Mouse (Mus musculus) limb, embryonic 12.5 days (tissue): Measurements from ENCODE around the gene Hoxc4. TPM values are rescaled to one million over a fixed set of nuclear protein-coding genes. Genes with fewer than 3 reads are reported as not detected.
A peak's percentile ranks its signal among the peaks of the same experiment; 100 is the strongest.

Source experiments
- ATAC-seq: fragments of 200-750 bp; cut with Nextera tagmentation; 2 replicates; pipeline ENCODE4 v1.8.0; 2017; ENCODE audit warnings: low read depth, moderate TSS enrichment; ENCODE audit not compliant: insufficient number of reproducible peaks, insufficient read depth, low FRiP score, low TSS enrichment
- H3K27ac ChIP-seq: fragments of 300-500 bp; sonication (generic); 2 replicates; pipeline ENCODE4 v1.5.1; 2016; ENCODE audit warnings: mild to moderate bottlenecking, moderate library complexity
- H3K27me3 ChIP-seq: fragments of 300-500 bp; sonication (generic); 2 replicates; pipeline ENCODE4 v1.6.1; 2016; ENCODE audit warnings: mild to moderate bottlenecking, moderate library complexity
- H3K36me3 ChIP-seq: fragments of 300-500 bp; sonication (generic); 2 replicates; pipeline ENCODE4 v1.6.1; 2016; ENCODE audit warnings: mild to moderate bottlenecking, moderate library complexity
- H3K4me1 ChIP-seq: fragments of 300-500 bp; sonication (generic); replicated peaks from 2 replicates; pipeline ENCODE4 v1.6.1; 2016
- H3K4me2 ChIP-seq: fragments of 300-500 bp; sonication (generic); 2 replicates; pipeline ENCODE4 v1.6.1; 2016; ENCODE audit warnings: mild to moderate bottlenecking, moderate library complexity
- H3K4me3 ChIP-seq: fragments of 300-500 bp; sonication (generic); replicated peaks from 2 replicates; pipeline ENCODE4 v1.5.1; 2016; ENCODE audit warnings: mild to moderate bottlenecking
- H3K9ac ChIP-seq: fragments of 300-500 bp; sonication (generic); replicated peaks from 2 replicates; pipeline ENCODE4 v1.6.1; 2016; ENCODE audit warnings: mild to moderate bottlenecking, moderate library complexity
- H3K9me3 ChIP-seq: fragments of 300-500 bp; sonication (generic); 2 replicates; pipeline ENCODE4 v1.6.1; 2016; ENCODE audit warnings: mild to moderate bottlenecking, moderate library complexity
- WGBS: fragments of 180-500 bp; shearing (Covaris S2); methylation state at CpG from one replicate; pipeline ENCODE4 v1.1.7; 2016; 5-methylcytosine and 5-hydroxymethylcytosine counted together
- polyA plus RNA-seq: library from polyadenylated mRNA; unstranded; fragments of >200 nt; fragmentation: Nextera tagmentation; extraction: Ambion mirVana; gene quantifications from 2 replicates; pipeline ENCODE4 v1.2.1, GENCODE M21; 2016

Hoxc4 gene
- polyA plus RNA-seq, 1 experiment from 2014 or later: 3.8 TPM

GRCm38 (mm10) chr15:103011928-103012486 is 6.7 kb upstream of the Hoxc4 start:
- peaks cover 96% of the 10 kb centered on the region for H3K27me3 ChIP-seq
- peaks cover 67% of the 10 kb centered on the region for H3K4me1 ChIP-seq
- H3K9me3 ChIP-seq: no peaks in the 10 kb centered on the region
- ATAC-seq: no peak
- 0 out of 2 replicates have a peak overlapping the region, but pooled peaks have one; percentile 40 for H3K9ac ChIP-seq
- no peaks in the 10 kb centered on the region for H3K36me3 ChIP-seq
- WGBS: 6% methylated on average over 26 of the region's 26 CpGs
- H3K27ac ChIP-seq: no peak overlapping the region
- peak overlapping the region; percentile 19; the same call in 1 of the 2 replicates for H3K4me3 ChIP-seq
- H3K4me2 ChIP-seq: peak overlapping the region; percentile 32

- peak overlapping the region; percentile 34; the same call in 1 of the 2 replicates for H3K4me3 ChIP-seq
- no peak overlapping the region for H3K9ac ChIP-seq
Observed at GRCm38 (mm10) chr15:103013238-103013984, 5.3 kb upstream of the Hoxc4 start.

GRCm38 (mm10) chr15:103014166-103015008 is 4.3 kb upstream of the Hoxc4 start:
- H3K9ac ChIP-seq: peak overlapping the region; percentile 42
- peak overlapping the region; percentile 34 for H3K4me3 ChIP-seq
- peak; percentile 70 for ATAC-seq
- peak overlapping the region; percentile 55 for H3K4me2 ChIP-seq
- peaks cover 82% of the 10 kb centered on the region for H3K4me1 ChIP-seq
- H3K27ac ChIP-seq: peak overlapping the region; percentile 83; the same call in 1 of the 2 replicates
- no peaks in the 10 kb centered on the region for H3K36me3 ChIP-seq
- under 1% methylated on average over 45 of the region's 57 CpGs for WGBS
- peaks cover 98% of the 10 kb centered on the region for H3K27me3 ChIP-seq
- H3K9me3 ChIP-seq: no peaks in the 10 kb centered on the region

More at GRCm38 (mm10) chr15:103013238-103013984, 5.3 kb upstream of the Hoxc4 start:
- no peaks in the 10 kb centered on the region for H3K9me3 ChIP-seq
- H3K4me1 ChIP-seq: peaks cover 76% of the 10 kb centered on the region
- H3K36me3 ChIP-seq: no peaks in the 10 kb centered on the region
- WGBS: 5% methylated on average over 17 of the region's 17 CpGs
- ATAC-seq: no peak
- H3K27ac ChIP-seq: no peak overlapping the region
- H3K27me3 ChIP-seq: peaks cover 98% of the 10 kb centered on the region
- H3K4me2 ChIP-seq: peak overlapping the region; percentile 55

- Histone ChIP-seq H3K27me3 (peaks cover 98% of the 10 kb centered on the region), H3K36me3 (no peaks in the 10 kb centered on the region), H3K27ac (peak overlapping the region; percentile 83; the same call in 1 of the 2 replicates), H3K9ac (peak overlapping the region; percentile 42), H3K4me2 (peak overlapping the region; percentile 55), H3K4me1 (peaks cover 76% of the 10 kb centered on the region), H3K4me3 (peak overlapping the region; percentile 34), H3K9me3 (no peaks in the 10 kb centered on the region)
- under 1% methylated on average over 26 of the region's 28 CpGs for WGBS
- ATAC-seq: peak; percentile 29
Observed at GRCm38 (mm10) chr15:103015009-103015399, 3.7 kb upstream of the Hoxc4 start.

- Histone ChIP-seq H3K9ac (peak overlapping the region; percentile 42; the same call in 1 of the 2 replicates), H3K27ac (peak overlapping the region; percentile 83; the same call in 1 of the 2 replicates), H3K36me3 (no peaks in the 10 kb centered on the region), H3K4me1 (peaks cover 70% of the 10 kb centered on the region), H3K4me2 (peak overlapping the region; percentile 55), H3K9me3 (no peaks in the 10 kb centered on the region), H3K27me3 (peaks cover 98% of the 10 kb centered on the region), H3K4me3 (peak overlapping the region; percentile 34)
- ATAC-seq: no peak
- WGBS: 5% methylated on average over 19 of the region's 19 CpGs
Observed at GRCm38 (mm10) chr15:103015406-103016166, 3.1 kb upstream of the Hoxc4 start.

GRCm38 (mm10) chr15:103020899-103021418 is 2.2 kb downstream of the Hoxc4 start:
- ATAC-seq: no peak
- no peak overlapping the region for H3K4me2 ChIP-seq
- H3K36me3 ChIP-seq: no peaks in the 10 kb centered on the region
- peaks cover 30% of the 10 kb centered on the region for H3K4me1 ChIP-seq
- H3K9ac ChIP-seq: no peak overlapping the region
- WGBS: 3% methylated on average over 8 of the region's 8 CpGs
- no peak overlapping the region for H3K4me3 ChIP-seq
- H3K9me3 ChIP-seq: no peaks in the 10 kb centered on the region
- peaks cover 96% of the 10 kb centered on the region for H3K27me3 ChIP-seq
- no peak overlapping the region for H3K27ac ChIP-seq

- Histone ChIP-seq H3K9ac (no peak overlapping the region), H3K4me1 (peaks cover 28% of the 10 kb centered on the region), H3K36me3 (no peaks in the 10 kb centered on the region), H3K4me3 (no peak overlapping the region), H3K27me3 (peaks cover 96% of the 10 kb centered on the region), H3K27ac (no peak overlapping the region), H3K4me2 (no peak overlapping the region), H3K9me3 (no peaks in the 10 kb centered on the region)
- WGBS: 16% methylated on average over 8 of the region's 8 CpGs
- ATAC-seq: no peak
Observed at GRCm38 (mm10) chr15:103021544-103021943, 2.8 kb downstream of the Hoxc4 start.

GRCm38 (mm10) chr15:103024131-103024530 is 5.4 kb downstream of the Hoxc4 start:
- no peak overlapping the region for H3K9ac ChIP-seq
- H3K4me2 ChIP-seq: no peak overlapping the region
- H3K4me3 ChIP-seq: no peak overlapping the region
- no peaks in the 10 kb centered on the region for H3K9me3 ChIP-seq
- 0% methylated on average over 2 of the region's 2 CpGs for WGBS
- H3K4me1 ChIP-seq: 0 out of 2 replicates have a peak, but pooled peaks cover 2% of the 10 kb centered on the region
- no peak overlapping the region for H3K27ac ChIP-seq
- H3K36me3 ChIP-seq: no peaks in the 10 kb centered on the region
- peaks cover 96% of the 10 kb centered on the region for H3K27me3 ChIP-seq
- ATAC-seq: no peak

- Histone ChIP-seq H3K9ac (0 out of 2 replicates have a peak overlapping the region, but pooled peaks have one; percentile 12), H3K27ac (no peak overlapping the region), H3K9me3 (no peaks in the 10 kb centered on the region), H3K4me3 (peak overlapping the region; percentile 12), H3K4me1 (peaks cover 5% of the 10 kb centered on the region; the same call in 1 of the 2 replicates), H3K4me2 (peak overlapping the region; percentile 15; the same call in 1 of the 2 replicates), H3K27me3 (peaks cover 89% of the 10 kb centered on the region), H3K36me3 (no peaks in the 10 kb centered on the region)
- no peak for ATAC-seq
- 3% methylated on average over 43 of the region's 43 CpGs for WGBS
Observed at GRCm38 (mm10) chr15:103027266-103028235, 8.8 kb downstream of the Hoxc4 start.
